Mouse (Mus musculus): Measurements from ENCODE around the gene Slco3a1. TPM values are rescaled to one million over a fixed set of nuclear protein-coding genes. Genes with fewer than 3 reads are reported as not detected.

Gene Slco3a1
- total RNA-seq, 1 experiment from 2014 or later = 1.8 TPM

DNA sequence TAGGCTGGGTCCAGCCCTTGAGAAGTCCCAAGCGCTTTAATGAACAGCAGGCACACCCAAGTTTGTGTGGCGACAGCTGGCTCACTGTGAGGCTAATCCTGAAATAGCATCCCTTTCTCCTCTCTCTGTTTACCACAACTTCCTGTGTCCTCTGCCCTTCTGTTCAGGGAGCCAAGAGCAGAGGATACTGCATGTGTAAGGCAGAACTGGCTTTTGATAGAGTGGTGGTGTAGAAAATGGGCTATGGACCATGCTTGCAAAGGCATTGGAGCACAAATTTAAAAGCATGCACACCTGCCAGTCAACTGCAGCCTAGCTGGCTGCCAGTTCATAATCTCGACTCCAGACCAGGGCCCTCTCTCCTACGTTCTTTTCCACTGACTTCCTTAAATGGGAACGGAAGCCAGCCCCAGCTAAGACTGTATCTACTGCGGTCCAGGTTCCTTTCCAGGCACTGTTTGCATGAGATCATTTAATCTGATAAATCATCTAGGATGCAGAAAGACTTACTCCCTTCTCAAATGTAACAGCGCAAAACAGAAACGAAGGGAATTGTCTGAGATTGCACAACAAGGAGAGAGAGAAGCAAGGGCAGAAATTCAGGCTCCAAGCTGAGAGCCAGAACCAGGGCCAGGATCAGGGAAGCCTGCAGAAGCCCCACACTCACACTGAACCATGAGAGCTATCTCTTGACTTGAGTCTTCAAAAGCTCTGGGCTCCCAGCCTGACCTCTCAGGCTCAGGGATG is 95.9 kb downstream of the Slco3a1 start:
- no peak for ATAC-seq (replicated peaks; ENCODE audit: insufficient number of reproducible peaks, low FRiP score, low TSS enrichment, poor library complexity, severe bottlenecking)

DNA sequence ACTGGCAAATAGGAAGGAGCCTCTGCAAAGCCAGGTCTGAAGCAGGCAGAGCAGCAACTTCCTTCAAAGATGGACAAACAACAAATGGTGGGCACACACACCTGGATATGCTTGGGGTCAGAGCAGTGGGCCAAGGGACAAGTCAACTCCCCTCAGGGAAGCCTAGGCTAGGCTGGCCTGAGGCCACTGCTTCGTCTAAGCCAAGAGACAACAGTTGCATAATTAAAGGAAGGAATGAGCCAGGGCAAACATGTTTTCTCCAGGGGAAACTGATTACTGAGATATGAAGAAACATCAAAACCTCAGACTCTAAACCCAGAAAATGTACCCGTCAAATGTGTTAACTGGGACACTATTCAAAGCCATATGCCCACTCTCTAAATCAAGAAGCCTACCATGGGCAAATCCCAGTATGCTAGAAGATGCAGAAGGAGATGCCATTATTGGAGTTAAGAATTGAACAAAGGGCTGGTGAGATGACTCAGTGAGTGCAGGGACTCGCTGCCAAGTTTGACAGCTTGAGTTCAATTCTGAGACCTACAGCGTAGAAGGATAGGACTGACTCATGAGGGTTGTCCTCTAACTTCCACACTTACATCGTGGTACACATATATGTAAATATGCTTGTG is 97.1 kb downstream of the Slco3a1 start:
- ATAC-seq (replicated peaks; ENCODE audit: insufficient number of reproducible peaks, low FRiP score, low TSS enrichment, poor library complexity, severe bottlenecking) = no peak

DNA sequence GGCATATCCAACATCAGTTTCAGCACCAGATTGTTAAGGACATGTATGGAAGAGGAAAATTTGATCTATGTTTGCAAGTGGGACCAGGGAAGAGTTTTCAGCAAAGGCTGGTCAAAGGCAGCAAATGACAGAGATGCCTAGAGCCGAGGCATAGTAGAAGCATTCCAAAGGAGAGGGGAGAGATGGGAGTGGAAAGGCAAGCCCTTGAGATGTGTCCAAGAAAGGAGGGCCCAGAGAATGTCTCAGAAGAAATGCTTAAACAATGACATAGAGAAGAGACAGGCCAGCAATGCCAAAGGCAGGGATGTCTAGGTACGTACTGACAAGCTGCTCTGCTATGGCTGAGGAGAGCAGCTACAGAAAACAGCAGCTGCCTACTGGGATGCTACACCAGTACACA is 97.8 kb downstream of the Slco3a1 start:
- no peak for ATAC-seq (replicated peaks; ENCODE audit: insufficient number of reproducible peaks, low FRiP score, low TSS enrichment, poor library complexity, severe bottlenecking)

DNA sequence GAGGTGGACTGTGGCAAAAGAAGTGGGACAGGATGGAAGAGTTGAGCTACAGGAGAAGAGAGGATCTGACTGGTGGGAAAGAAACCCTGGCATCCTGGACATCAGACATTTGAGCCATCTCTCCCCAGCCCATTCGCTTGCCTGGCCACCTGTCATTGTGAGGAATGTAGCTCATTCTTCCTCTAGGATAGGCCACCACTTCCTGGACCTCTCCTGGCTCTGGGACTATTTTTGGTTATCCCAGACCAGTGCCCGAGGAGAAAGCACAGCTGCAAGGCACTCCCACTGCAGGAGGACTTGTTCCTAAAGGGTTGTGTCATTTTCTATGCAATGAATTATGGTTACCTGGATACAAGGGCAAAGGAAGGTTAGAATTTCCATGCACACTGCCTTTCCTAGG is 103.5 kb downstream of the Slco3a1 start:
- no peak for ATAC-seq (replicated peaks; ENCODE audit: insufficient number of reproducible peaks, low FRiP score, low TSS enrichment, poor library complexity, severe bottlenecking)

DNA sequence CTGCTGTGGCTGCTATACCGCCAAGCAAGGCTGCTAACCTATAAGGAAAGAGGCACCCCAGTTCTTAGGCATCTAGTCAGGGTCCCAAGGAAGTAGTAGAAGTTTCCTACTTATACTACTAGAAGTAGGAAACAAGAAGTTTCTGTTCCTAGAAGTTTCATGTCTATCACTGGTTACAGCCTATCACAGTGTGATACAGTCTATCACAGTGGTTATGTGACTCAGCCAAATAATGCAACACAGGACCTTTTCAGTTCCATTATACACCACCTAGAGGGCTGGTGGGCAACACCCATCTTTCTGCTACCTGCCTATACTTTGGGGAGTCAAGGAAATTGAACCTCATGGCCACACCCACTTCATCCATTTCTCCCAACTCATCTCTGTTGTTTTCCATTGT is 104.8 kb downstream of the Slco3a1 start:
- no peak for ATAC-seq (replicated peaks; ENCODE audit: insufficient number of reproducible peaks, low FRiP score, low TSS enrichment, poor library complexity, severe bottlenecking)

DNA sequence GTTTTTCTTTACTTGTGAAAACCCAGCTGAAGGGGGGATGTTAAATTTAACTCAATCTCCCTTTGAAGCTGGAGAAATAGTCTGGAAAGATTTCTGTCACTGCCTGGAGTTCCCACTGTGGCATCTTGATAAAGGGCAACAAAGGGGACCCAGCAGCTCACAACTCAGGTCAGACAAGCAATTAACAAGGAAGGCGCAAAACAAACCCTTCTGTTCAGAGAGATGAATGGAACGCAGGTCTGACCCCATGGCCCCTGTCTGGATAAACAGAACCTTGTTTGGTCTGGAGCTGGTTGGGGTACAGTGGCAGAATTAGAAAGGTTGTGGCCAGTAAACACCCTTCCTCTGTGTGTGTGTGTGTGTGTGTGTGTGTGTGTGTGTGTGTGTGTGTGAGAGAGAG is 106.8 kb downstream of the Slco3a1 start:
- ATAC-seq (replicated peaks; ENCODE audit: insufficient number of reproducible peaks, low FRiP score, low TSS enrichment, poor library complexity, severe bottlenecking) = no peak

DNA sequence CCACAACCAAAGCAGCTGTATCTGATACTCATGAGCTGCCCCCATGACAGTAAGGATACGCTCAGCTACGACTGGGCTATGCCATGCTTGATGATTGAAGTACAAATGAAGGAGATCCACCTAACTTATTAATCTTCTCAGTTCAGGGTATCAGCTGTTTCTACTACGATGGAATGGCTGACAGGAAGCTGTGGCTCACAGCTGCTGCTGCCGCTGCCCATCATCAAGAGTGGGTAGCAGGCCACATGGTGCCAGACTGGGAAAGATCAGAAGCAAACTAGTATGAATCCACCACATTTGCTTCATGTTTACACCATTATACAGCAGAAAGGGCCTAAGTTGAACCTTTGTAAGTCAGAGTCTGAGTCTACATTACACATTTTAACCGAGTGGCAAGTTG is 109.4 kb downstream of the Slco3a1 start:
- ATAC-seq (replicated peaks; ENCODE audit: insufficient number of reproducible peaks, low FRiP score, low TSS enrichment, poor library complexity, severe bottlenecking) = no peak

DNA sequence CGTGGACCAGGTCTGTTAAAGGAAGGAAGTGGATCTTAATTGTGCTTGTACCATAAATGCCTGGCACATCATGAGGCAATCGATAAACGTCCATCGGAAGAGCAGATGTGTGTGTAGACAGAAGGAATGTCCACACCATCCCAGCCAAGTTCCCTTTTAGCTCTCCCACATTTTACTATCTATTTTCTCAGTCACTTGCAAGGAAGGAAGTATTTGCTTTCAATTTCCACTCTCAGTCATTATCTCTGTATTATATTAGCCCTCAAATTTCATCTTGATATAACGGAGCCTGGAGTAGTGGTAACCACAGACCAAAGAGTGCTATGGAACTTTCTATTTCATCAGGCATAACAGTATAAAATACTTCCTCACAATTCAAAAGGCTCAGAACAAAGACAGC is 112.2 kb downstream of the Slco3a1 start:
- ATAC-seq (replicated peaks; ENCODE audit: insufficient number of reproducible peaks, low FRiP score, low TSS enrichment, poor library complexity, severe bottlenecking) = no peak

DNA sequence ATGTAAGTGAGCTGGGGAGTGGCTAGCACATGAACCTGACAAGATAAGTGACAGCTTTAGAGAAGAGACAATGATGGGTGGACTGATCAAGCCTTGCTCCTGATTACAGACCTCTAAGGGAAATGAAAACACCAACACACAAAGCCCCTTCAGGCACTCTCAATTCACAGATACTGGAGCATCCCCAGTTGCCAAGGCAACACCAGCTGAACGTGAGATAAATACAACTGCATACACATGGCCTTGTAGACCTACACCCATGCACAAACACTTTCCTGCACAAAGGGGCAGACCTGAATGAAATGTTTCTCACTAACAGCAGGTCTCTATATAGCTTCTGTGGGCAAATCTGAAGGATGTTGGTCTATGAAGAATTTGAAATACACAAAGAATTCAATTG is 117.0 kb downstream of the Slco3a1 start:
- no peak for ATAC-seq (replicated peaks; ENCODE audit: insufficient number of reproducible peaks, low FRiP score, low TSS enrichment, poor library complexity, severe bottlenecking)

DNA sequence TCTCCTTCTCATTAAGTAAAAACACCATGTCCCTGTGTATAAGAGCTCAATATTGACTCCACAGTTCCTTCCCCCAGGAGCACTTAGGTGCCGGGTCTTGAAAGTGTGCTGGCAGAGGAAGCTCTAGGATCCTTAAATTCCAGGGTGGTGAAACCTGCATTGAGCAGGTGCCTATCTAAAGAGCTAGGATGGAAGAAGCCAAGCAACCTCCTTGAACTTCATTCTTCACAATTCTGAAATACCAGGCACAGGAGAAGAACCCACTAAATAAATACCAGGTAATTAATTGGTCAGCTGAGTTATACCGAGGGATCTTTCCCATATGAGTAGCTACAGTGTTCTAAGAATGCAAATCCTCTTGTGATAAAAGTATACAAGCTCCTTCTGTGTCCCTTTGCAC is 117.9 kb downstream of the Slco3a1 start:
- no peak for ATAC-seq (replicated peaks; ENCODE audit: insufficient number of reproducible peaks, low FRiP score, low TSS enrichment, poor library complexity, severe bottlenecking)

DNA sequence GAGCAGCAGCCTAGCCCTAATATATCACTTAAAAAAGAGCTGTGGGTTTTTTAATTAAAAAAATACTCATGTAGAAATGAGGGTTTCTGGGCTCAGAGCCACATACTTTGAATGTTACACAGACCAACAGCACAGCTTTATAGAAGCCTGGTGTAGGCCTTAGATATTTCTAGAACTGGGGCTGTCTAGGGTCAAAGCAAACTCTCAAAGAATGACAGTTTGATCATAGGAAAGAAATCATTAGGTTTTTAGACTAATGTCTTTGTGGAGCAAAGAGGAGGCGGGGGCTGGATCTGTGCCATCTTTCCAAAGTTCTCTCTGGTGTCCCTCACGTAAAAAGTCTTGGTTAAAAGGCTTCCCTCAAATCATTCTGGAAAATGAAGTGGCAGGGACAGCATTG is 121.6 kb downstream of the Slco3a1 start:
- ATAC-seq (replicated peaks; ENCODE audit: insufficient number of reproducible peaks, low FRiP score, low TSS enrichment, poor library complexity, severe bottlenecking) = no peak

DNA sequence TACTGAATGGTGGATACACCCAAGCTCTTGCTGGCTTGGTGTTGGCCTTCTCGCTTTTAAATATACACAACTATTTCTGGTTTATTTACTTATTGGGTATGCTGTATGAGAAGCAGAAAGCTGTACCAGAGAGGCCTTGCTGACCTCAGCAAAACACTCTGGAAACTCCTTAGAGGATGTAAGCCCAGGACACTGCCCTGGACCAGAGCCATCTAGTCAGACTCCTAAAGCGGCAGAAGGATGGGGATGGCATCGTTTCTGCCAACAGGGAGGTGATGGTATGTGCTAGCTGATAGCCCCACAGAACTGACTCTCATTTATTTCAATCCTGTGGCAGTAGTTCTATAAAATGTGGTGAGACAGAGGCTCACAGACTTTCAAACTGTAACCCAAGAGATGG is 125.3 kb downstream of the Slco3a1 start:
- no peak for ATAC-seq (replicated peaks; ENCODE audit: insufficient number of reproducible peaks, low FRiP score, low TSS enrichment, poor library complexity, severe bottlenecking)

DNA sequence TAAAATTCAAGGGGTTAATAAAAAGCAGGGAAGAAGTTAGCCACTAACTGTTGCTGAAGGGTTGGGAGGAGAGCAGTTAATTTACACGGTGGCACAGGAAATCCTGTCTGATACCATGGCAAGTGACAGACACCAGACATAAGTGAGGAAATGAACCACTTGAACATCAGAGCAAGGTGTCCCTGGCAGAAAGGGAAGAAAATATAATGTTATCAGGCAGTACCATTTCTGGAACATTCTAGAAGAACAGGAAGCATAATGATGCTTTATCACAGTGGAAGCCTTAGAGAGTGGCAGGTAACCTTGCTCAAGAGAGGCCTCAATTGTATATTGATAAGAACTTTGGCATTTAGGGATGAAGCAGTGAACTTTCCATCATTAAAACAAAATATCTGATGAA is 127.4 kb downstream of the Slco3a1 start:
- ATAC-seq (replicated peaks; ENCODE audit: insufficient number of reproducible peaks, low FRiP score, low TSS enrichment, poor library complexity, severe bottlenecking) = no peak

DNA sequence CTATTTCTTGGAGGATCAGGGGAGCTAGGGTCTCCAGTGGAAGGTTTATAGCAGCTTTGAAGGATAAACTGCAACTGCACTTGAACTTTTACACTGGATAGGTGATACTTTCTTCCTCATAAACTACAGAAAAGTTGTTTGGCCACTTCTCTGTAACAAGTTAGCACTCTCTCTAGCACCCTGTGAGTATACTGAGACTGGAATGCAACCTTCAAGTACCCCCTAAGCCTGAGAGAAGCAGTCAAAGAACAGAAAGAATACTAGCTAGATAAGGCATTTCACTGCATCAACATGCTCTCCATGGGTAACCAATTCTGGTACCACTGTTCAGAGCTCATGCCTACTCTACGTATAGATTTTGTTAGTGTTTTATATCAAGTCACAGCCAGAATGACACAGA is 128.6 kb downstream of the Slco3a1 start:
- ATAC-seq (replicated peaks; ENCODE audit: insufficient number of reproducible peaks, low FRiP score, low TSS enrichment, poor library complexity, severe bottlenecking) = no peak

DNA sequence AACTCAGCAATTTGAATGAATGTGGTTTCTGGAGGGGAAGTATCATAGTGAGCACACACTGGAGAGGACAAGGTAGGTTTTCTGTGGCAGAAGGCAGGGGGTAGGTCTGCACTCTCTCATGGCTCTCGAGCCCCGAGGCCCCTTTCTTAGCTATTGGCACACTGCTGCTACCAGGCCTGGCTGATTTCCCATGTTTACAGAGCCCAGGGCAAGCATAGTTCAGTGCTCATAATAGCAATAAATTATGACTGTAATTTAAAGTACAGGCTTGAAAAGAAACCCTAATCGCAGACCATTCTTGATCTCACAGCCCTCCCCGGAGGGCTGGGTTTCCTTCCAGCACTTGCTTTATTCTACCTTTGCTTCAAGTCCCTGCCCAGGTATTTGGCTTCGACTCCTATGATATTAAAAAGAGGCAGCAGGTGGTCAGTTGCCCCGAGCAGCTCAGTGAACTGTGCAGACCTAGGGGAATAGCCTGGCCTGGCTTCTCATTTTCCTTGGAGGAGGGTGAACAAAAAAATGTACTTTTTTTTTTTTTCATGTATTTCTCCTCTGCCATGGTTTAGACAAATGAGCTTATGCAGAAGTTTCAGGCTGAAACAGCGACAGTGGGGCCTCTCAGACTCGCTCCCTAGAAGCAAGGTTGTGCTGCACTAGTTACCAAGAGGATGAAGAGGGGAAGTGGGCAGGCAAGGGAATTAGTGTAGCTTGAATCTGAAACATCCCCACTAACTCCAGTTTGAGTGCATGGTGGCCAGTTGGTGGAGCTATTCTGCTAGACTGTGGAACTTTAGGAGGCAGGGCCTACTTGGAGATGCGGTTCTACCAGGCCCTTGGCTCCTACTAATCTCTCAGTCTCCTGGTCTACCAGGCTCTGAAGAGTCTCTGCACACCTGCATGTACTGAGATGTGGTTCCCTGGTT is 130.4 kb downstream of the Slco3a1 start:
- ATAC-seq (replicated peaks; ENCODE audit: insufficient number of reproducible peaks, low FRiP score, low TSS enrichment, poor library complexity, severe bottlenecking) = no peak

DNA sequence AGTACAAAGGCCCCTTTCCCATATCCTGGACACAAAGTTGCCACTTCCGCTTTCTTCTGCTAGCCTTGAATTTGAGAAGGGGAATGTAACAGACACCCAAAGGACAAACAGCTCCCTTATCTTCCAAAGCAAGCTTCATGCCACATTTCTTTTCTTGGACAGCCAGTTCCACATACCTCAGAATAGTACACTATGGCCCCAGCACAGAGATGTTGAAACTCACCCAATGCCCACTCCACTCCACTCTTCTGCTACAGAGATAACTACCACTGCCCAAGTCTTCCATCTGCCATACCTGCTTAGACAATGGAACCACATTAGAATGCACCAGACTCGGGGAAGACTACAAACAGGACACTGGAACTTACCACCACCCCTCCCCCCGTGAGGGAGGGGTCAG is 131.3 kb downstream of the Slco3a1 start:
- ATAC-seq (replicated peaks; ENCODE audit: insufficient number of reproducible peaks, low FRiP score, low TSS enrichment, poor library complexity, severe bottlenecking) = no peak

DNA sequence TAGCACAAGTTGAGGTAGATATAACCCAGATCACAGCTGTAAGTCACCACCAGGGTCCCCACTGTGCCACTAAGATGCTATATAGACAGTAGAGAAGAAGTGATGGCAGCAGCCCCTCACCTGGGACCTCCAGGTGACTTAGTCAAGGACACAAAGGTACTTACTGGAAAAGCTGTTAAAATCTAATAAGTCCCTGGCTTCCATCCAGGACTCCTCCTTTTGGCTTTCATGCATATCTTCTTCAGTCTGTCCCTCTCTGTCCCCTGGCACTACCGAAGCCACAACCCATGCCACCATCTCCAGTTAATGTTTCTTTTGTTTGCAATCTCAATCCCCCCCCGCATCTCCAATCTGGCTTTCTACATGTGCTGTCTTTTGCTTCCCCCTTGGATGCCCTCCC is 131.8 kb downstream of the Slco3a1 start:
- ATAC-seq (replicated peaks; ENCODE audit: insufficient number of reproducible peaks, low FRiP score, low TSS enrichment, poor library complexity, severe bottlenecking) = no peak

DNA sequence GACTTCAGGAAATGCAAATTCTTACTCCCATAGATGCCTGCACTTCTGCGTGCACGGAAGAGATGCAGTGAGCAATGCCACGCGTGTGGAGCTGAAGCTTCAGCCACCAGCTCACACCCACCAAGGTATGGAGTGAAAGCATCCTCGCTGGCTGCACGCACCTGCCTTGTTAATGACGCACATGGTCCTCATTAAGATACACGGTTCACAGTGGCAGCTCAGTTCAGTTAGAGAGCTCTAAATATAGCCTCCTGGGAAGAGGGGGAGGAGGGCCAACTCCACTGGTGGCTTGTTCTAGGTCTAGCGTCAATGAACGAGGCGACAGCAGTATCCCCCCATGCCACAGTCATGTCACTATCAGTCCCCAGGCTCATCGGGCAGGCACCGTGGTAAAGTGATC is 132.6 kb downstream of the Slco3a1 start:
- no peak for ATAC-seq (replicated peaks; ENCODE audit: insufficient number of reproducible peaks, low FRiP score, low TSS enrichment, poor library complexity, severe bottlenecking)

DNA sequence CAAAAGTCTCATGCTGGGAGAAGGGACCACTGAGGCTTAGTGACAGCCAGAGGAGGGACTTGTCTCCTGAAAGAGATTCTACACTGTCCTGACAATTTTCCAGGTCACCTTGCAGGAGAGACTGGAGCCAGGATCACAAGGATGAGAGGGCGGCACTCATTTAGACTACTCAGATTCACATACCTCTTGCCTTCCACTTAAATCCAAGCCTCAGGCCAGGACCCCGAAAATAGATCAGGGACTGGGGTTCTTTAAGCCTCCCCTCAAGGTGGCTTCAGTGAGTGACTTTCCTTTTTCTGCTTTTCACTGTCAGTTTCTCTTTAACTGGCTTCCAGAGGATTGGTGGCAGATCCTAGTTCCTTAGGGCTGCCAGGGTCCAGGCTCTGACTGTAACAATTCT is 133.0 kb downstream of the Slco3a1 start:
- ATAC-seq (replicated peaks; ENCODE audit: insufficient number of reproducible peaks, low FRiP score, low TSS enrichment, poor library complexity, severe bottlenecking) = no peak

DNA sequence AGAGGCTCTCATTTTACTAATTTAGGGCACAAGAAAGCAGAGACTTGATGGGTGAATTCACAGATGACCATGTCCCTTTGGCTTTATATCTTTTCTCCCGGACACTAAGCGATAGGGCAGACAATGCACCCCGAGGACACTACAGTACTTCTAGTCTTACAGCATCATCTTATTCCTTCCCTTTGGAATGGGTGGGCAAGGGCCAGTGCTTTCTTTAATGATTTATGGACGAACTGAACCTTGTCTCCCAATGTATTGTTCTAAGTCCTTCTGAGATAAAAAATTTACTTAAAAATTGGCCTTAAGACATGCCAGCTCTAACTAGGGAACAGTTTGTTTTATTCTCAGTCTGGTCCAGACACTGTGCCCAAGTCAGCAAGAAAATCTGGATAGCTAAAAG is 134.9 kb downstream of the Slco3a1 start:
- no peak for ATAC-seq (replicated peaks; ENCODE audit: insufficient number of reproducible peaks, low FRiP score, low TSS enrichment, poor library complexity, severe bottlenecking)
